24 mouse cellular contexts compared by ENCODE assay signal in the genomic region with DNA sequence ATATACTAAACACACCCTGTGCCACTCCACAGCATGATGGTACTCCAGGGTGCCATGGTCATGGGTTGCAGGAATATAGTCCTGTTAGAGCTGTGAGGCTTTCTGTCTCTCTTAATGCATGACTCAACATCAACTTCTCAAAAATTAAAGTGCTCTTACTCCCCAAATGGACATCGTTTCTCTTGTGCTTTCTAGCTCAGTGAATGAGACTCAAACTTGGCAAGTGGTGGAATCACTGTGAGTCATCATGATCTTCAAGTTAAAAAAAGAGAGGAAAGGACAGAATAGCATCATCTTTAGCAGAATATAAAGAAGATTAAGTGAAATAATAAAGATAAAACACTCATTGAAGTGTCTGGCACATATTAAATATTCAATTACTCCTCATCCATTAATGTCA.
"Had no signal": no experiment of that assay in that cellular context is flagged by ENCODE, and none has a peak within 500 bp of the region (broad histone marks: within the 10 kb centered on the region; RNA-seq: fewer than 3 reads in every experiment).

No protein-coding gene starts in this region.

- H3K27me3 ChIP-seq: kidney, embryonic 15.5 days; limb, embryonic 12.5 days; limb, embryonic 15.5 days; megakaryocyte, embryonic 14.5 days; midbrain, embryonic 13.5 days; neural tube, embryonic 13.5 days had no signal

- H3K4me2 ChIP-seq: kidney, embryonic 15.5 days; limb, embryonic 12.5 days; limb, embryonic 15.5 days; liver, embryonic 11.5 days; midbrain, embryonic 13.5 days; neural tube, embryonic 13.5 days had no signal

- ATAC-seq: lung, postnatal 0 days; midbrain, embryonic 13.5 days; midbrain, embryonic 16.5 days had no signal

- H3K36me3 ChIP-seq: kidney, embryonic 15.5 days; limb, embryonic 12.5 days; limb, embryonic 15.5 days; midbrain, embryonic 10.5 days; midbrain, embryonic 13.5 days; neural tube, embryonic 13.5 days had no signal

- H3K4me3 ChIP-seq: kidney, embryonic 15.5 days; left cerebral cortex, adult 2 months; limb, embryonic 12.5 days; limb, embryonic 15.5 days; megakaryocyte, embryonic 14.5 days; midbrain, embryonic 10.5 days; midbrain, embryonic 13.5 days; myocyte; neural tube, embryonic 13.5 days had no signal

- DNase-seq: kidney, adult 8-10 months; kidney, postnatal 10 days; kidney, postnatal 36 days; layer of hippocampus, postnatal 36 days; lung, adult 2 months; lung, postnatal 36 days; retina, postnatal 1 day; right cerebral cortex, postnatal 14 days; right cerebral cortex, postnatal 4 days; thymus, postnatal 25 days had no signal

- H3K27ac ChIP-seq: kidney, embryonic 15.5 days; left cerebral cortex, adult 2 months; limb, embryonic 12.5 days; limb, embryonic 15.5 days; liver, embryonic 14.5 days; midbrain, embryonic 10.5 days; midbrain, embryonic 13.5 days; neural tube, embryonic 13.5 days; stomach, postnatal 0 days had no signal

- H3K4me1 ChIP-seq: kidney, embryonic 15.5 days; limb, embryonic 12.5 days; limb, embryonic 15.5 days; megakaryocyte, embryonic 14.5 days; midbrain, embryonic 10.5 days; midbrain, embryonic 13.5 days; neural tube, embryonic 13.5 days had no signal

- H3K9ac ChIP-seq: kidney, embryonic 15.5 days; limb, embryonic 12.5 days; limb, embryonic 15.5 days; liver, embryonic 14.5 days; midbrain, embryonic 13.5 days; neural tube, embryonic 13.5 days had no signal

- H3K9me3 ChIP-seq: kidney, embryonic 15.5 days; limb, embryonic 12.5 days; limb, embryonic 15.5 days; megakaryocyte, embryonic 14.5 days; midbrain, embryonic 10.5 days; midbrain, embryonic 13.5 days; neural tube, embryonic 13.5 days had no signal
